Mouse (Mus musculus): ENCODE results near the gene Bsg. TPM values are rescaled to one million over a fixed set of nuclear protein-coding genes. Genes with fewer than 3 reads are reported as not detected.

Gene Bsg
- polyA plus RNA-seq, 1 experiment = 1,268 TPM

GRCm38 (mm10) chr10:79672088-79672455, 32.2 kb upstream of the Bsg start:
- H3ac ChIP-seq (ENCODE audit: control insufficient read depth, insufficient read length) = no peak overlapping the region
- no peak overlapping the region for H3K4me3 ChIP-seq
- no peaks in the 10 kb centered on the region for H3K36me3 ChIP-seq (ENCODE audit: control insufficient read depth, insufficient read depth)
- peaks cover 14% of the 10 kb centered on the region for H3K79me2 ChIP-seq (ENCODE audit: control insufficient read depth, insufficient read depth)
- H3K4me2 ChIP-seq (ENCODE audit: low read depth) = no peak overlapping the region
- no peaks in the 10 kb centered on the region for H3K27me3 ChIP-seq (ENCODE audit: control insufficient read depth, insufficient read depth, insufficient read length)
- TF ChIP-seq POLR2AphosphoS2 (IDR thresholded peaks at IDR 0.05; ENCODE audit: insufficient read length, low read depth) (no peak), POLR2A (IDR thresholded peaks at IDR 0.05; ENCODE audit: insufficient read length, low read depth) (no peak), MAX (IDR thresholded peaks at IDR 0.05; ENCODE audit: low read depth) (no peak), MYOG (IDR thresholded peaks at IDR 0.05; ENCODE audit: control insufficient read depth in 1 of 3, insufficient read depth in 1 of 3, insufficient read length in 2 of 3, low read depth in 2 of 3) (no peak), MYOD1 (IDR thresholded peaks at IDR 0.05; ENCODE audit: control insufficient read depth in 1 of 3, insufficient read length in 2 of 3, low read depth in 2 of 3) (no peak), TCF12 (IDR thresholded peaks at IDR 0.05; ENCODE audit: insufficient read depth, poor library complexity, severe bottlenecking) (no peak), REST (IDR thresholded peaks at IDR 0.05; ENCODE audit: insufficient read depth, insufficient read length) (no peak), TCF3 (IDR thresholded peaks at IDR 0.05; ENCODE audit: insufficient read length, low read depth) (no peak), CEBPB (IDR thresholded peaks at IDR 0.05; ENCODE audit: insufficient read depth, poor library complexity, severe bottlenecking) (no peak), E2F4 (IDR thresholded peaks at IDR 0.05; ENCODE audit: insufficient read depth) (no peak), SRF (IDR thresholded peaks at IDR 0.05; ENCODE audit: control insufficient read depth, insufficient read length, low read depth) (no peak), USF1 (IDR thresholded peaks at IDR 0.05; ENCODE audit: low read depth) (no peak)

- no peak overlapping the region for H3ac ChIP-seq (ENCODE audit: control insufficient read depth, insufficient read length)
- H3K4me3 ChIP-seq = no peak overlapping the region
- H3K27me3 ChIP-seq (ENCODE audit: control insufficient read depth, insufficient read depth, insufficient read length) = no peaks in the 10 kb centered on the region
- TF ChIP-seq USF1 (IDR thresholded peaks at IDR 0.05; ENCODE audit: low read depth) = no peak
- TF ChIP-seq MAX (IDR thresholded peaks at IDR 0.05; ENCODE audit: low read depth) = no peak
- TF ChIP-seq POLR2AphosphoS2 (IDR thresholded peaks at IDR 0.05; ENCODE audit: insufficient read length, low read depth) = no peak
- no peak for TF ChIP-seq MYOG (IDR thresholded peaks at IDR 0.05; ENCODE audit: control insufficient read depth in 1 of 3, insufficient read depth in 1 of 3, insufficient read length in 2 of 3, low read depth in 2 of 3)
- TF ChIP-seq REST (IDR thresholded peaks at IDR 0.05; ENCODE audit: insufficient read depth, insufficient read length) = no peak
- no peak for TF ChIP-seq TCF12 (IDR thresholded peaks at IDR 0.05; ENCODE audit: insufficient read depth, poor library complexity, severe bottlenecking)
- no peak for TF ChIP-seq TCF3 (IDR thresholded peaks at IDR 0.05; ENCODE audit: insufficient read length, low read depth)
- TF ChIP-seq SRF (IDR thresholded peaks at IDR 0.05; ENCODE audit: control insufficient read depth, insufficient read length, low read depth) = no peak
- no peak for TF ChIP-seq CEBPB (IDR thresholded peaks at IDR 0.05; ENCODE audit: insufficient read depth, poor library complexity, severe bottlenecking)
- no peak overlapping the region for H3K4me2 ChIP-seq (ENCODE audit: low read depth)
- H3K79me2 ChIP-seq (ENCODE audit: control insufficient read depth, insufficient read depth) = peaks cover 14% of the 10 kb centered on the region
- H3K36me3 ChIP-seq (ENCODE audit: control insufficient read depth, insufficient read depth) = no peaks in the 10 kb centered on the region
Measured at GRCm38 (mm10) chr10:79673054-79673453, 31.2 kb upstream of the Bsg start.

GRCm38 (mm10) chr10:79675346-79676035, 28.8 kb upstream of the Bsg start:
- TF ChIP-seq REST (IDR thresholded peaks at IDR 0.05; ENCODE audit: insufficient read depth, insufficient read length) = no peak
- TF ChIP-seq POLR2AphosphoS2 (IDR thresholded peaks at IDR 0.05; ENCODE audit: insufficient read length, low read depth) = peak; percentile 27
- no peak overlapping the region for H3K4me2 ChIP-seq (ENCODE audit: low read depth)
- H3K4me3 ChIP-seq = no peak overlapping the region

GRCm38 (mm10) chr10:79680606-79681495, 23.4 kb upstream of the Bsg start:
- TF ChIP-seq USF1 (IDR thresholded peaks at IDR 0.05; ENCODE audit: low read depth) (no peak), SRF (IDR thresholded peaks at IDR 0.05; ENCODE audit: control insufficient read depth, insufficient read length, low read depth) (peak; percentile 28), MYOD1 (IDR thresholded peaks at IDR 0.05; ENCODE audit: control insufficient read depth in 1 of 3, insufficient read length in 2 of 3, low read depth in 2 of 3) (peak in 2 of 3 experiments; percentile 16 to 60), MYOG (IDR thresholded peaks at IDR 0.05; ENCODE audit: control insufficient read depth in 1 of 3, insufficient read depth in 1 of 3, insufficient read length in 2 of 3, low read depth in 2 of 3) (peak in 1 of 3 experiments; percentile 41)
- Histone ChIP-seq H3K27me3 (ENCODE audit: control insufficient read depth, insufficient read depth, insufficient read length) (no peaks in the 10 kb centered on the region), H3K79me2 (ENCODE audit: control insufficient read depth, insufficient read depth) (peaks cover 36% of the 10 kb centered on the region), H3K36me3 (ENCODE audit: control insufficient read depth, insufficient read depth) (peaks cover 11% of the 10 kb centered on the region), H3ac (ENCODE audit: control insufficient read depth, insufficient read length) (peak overlapping the region; percentile 15), H3K4me3 (peak overlapping the region; percentile 98), H3K4me2 (ENCODE audit: low read depth) (peak overlapping the region; percentile 92)

More at GRCm38 (mm10) chr10:79675346-79676035, 28.8 kb upstream of the Bsg start:
- Histone ChIP-seq H3K27me3 (ENCODE audit: control insufficient read depth, insufficient read depth, insufficient read length) (no peaks in the 10 kb centered on the region), H3K79me2 (ENCODE audit: control insufficient read depth, insufficient read depth) (peaks cover 6% of the 10 kb centered on the region), H3ac (ENCODE audit: control insufficient read depth, insufficient read length) (no peak overlapping the region), H3K36me3 (ENCODE audit: control insufficient read depth, insufficient read depth) (no peaks in the 10 kb centered on the region)
